Comparison of ENCODE assay signal across 7 mouse cellular contexts in genomic region chr16:17147391-17147929, GRCm38 (mm10). TPM values are rescaled to one million over a fixed set of nuclear protein-coding genes. Genes with fewer than 3 reads are reported as not detected.
DNase-seq lines count a peak whose midpoint lies in the region; ATAC-seq and TF ChIP-seq lines count a peak whose summit lies in the region.

No protein-coding gene starts in this region.

- peaks cover 6% of the 10 kb centered on the region for H3K4me1 ChIP-seq in spleen, adult 2 months (ENCODE audit: control insufficient read depth, insufficient read depth, insufficient read length)
- peaks cover 3% of the 10 kb centered on the region; the same call in 1 of the 2 replicates for H3K4me1 ChIP-seq in brown adipose tissue, adult 24 weeks (ENCODE audit: control insufficient read depth, insufficient read depth, insufficient read length, low read length)
- H3K4me1 ChIP-seq in heart, embryonic 16.5 days (ENCODE audit: control insufficient read depth, insufficient read depth, low read length): peaks cover 10% of the 10 kb centered on the region; the same call in 1 of the 2 replicates
- peaks cover 27% of the 10 kb centered on the region for H3K4me1 ChIP-seq in midbrain, embryonic 10.5 days
- peaks cover 12% of the 10 kb centered on the region for H3K4me1 ChIP-seq in stomach, embryonic 15.5 days

- peak overlapping the region; percentile 83 for H3K4me3 ChIP-seq in spleen, adult 2 months (ENCODE audit: extremely low read depth, insufficient read depth, insufficient read length)
- H3K4me3 ChIP-seq in brown adipose tissue, adult 24 weeks (ENCODE audit: insufficient read depth, low read depth, low read length): peak overlapping the region; percentile 59
- H3K4me3 ChIP-seq in heart, embryonic 16.5 days (ENCODE audit: low read length): peak overlapping the region; percentile 60
- peak overlapping the region; percentile 69 for H3K4me3 ChIP-seq in midbrain, embryonic 10.5 days
- peak overlapping the region; percentile 63 for H3K4me3 ChIP-seq in stomach, embryonic 15.5 days (replicated peaks)

- H3K27ac ChIP-seq in spleen, adult 2 months (ENCODE audit: insufficient read depth, low read length): no peak overlapping the region
- H3K27ac ChIP-seq in brown adipose tissue, adult 24 weeks (replicated peaks; ENCODE audit: low read depth, low read length): no peak overlapping the region
- H3K27ac ChIP-seq in heart, embryonic 16.5 days (ENCODE audit: low read length): no peak overlapping the region
- H3K27ac ChIP-seq in midbrain, embryonic 10.5 days (replicated peaks): peak overlapping the region; percentile 72; the same call in 1 of the 2 replicates
- H3K27ac ChIP-seq in stomach, embryonic 15.5 days: peak overlapping the region; percentile 35; the same call in 1 of the 2 replicates

- intact Hi-C loops in left cerebral cortex, postnatal 25 days (cut with DNase I): no loop called here

- peak; percentile 14; the same call in 1 of the 2 replicates for ATAC-seq in heart, embryonic 16.5 days (replicated peaks; ENCODE audit: extremely low read depth, insufficient read depth, low FRiP score)
- peak; percentile 23; the same call in 1 of the 2 replicates for ATAC-seq in stomach, embryonic 15.5 days (ENCODE audit: insufficient read depth, low FRiP score, low read depth)

- H3K9ac ChIP-seq in heart, embryonic 16.5 days (ENCODE audit: low read length): peak overlapping the region; percentile 52
- H3K9ac ChIP-seq in stomach, embryonic 15.5 days: peak overlapping the region; percentile 48

- no peak for TF ChIP-seq POLR2A in spleen, adult 2 months (IDR thresholded peaks at IDR 0.05; ENCODE audit: low read depth, low read length)

- DNase-seq in spleen, adult 2 months (ENCODE audit: low read depth in 1 of 2, low spot score in 2 of 2): no peak
- DNase-seq in spleen, adult 12 weeks (ENCODE audit: low spot score): no peak
- peak; percentile 43 to 50 for DNase-seq in left cerebral cortex, postnatal 25 days (ENCODE audit: low spot score in 2 of 2)
- DNase-seq in midbrain, embryonic 10.5 days (ENCODE audit: low spot score): peak; percentile 33

- H3K36me3 ChIP-seq in spleen, adult 2 months (ENCODE audit: control insufficient read depth, insufficient read depth, low read length): peaks cover 2% of the 10 kb centered on the region
- H3K36me3 ChIP-seq in heart, embryonic 16.5 days (ENCODE audit: control insufficient read depth, insufficient read depth): peaks cover under 1% of the 10 kb centered on the region; the same call in 1 of the 2 replicates
- peaks cover 14% of the 10 kb centered on the region for H3K36me3 ChIP-seq in midbrain, embryonic 10.5 days
- peaks cover 16% of the 10 kb centered on the region for H3K36me3 ChIP-seq in stomach, embryonic 15.5 days

- no peaks in the 10 kb centered on the region for H3K9me3 ChIP-seq in heart, embryonic 16.5 days (replicated peaks; ENCODE audit: control insufficient read depth, low read length)
- H3K9me3 ChIP-seq in midbrain, embryonic 10.5 days (replicated peaks): no peaks in the 10 kb centered on the region
- H3K9me3 ChIP-seq in stomach, embryonic 15.5 days: no peaks in the 10 kb centered on the region

- no peaks in the 10 kb centered on the region for H3K27me3 ChIP-seq in spleen, adult 2 months (ENCODE audit: control insufficient read depth, insufficient read depth, low read length)
- H3K27me3 ChIP-seq in heart, embryonic 16.5 days (ENCODE audit: control insufficient read depth, insufficient read depth, low read length): no peaks in the 10 kb centered on the region
- peaks cover 24% of the 10 kb centered on the region for H3K27me3 ChIP-seq in midbrain, embryonic 10.5 days (ENCODE audit: low read depth, poor library complexity, severe bottlenecking)
- H3K27me3 ChIP-seq in stomach, embryonic 15.5 days (replicated peaks): no peaks in the 10 kb centered on the region

- H3K4me2 ChIP-seq in heart, embryonic 16.5 days (ENCODE audit: low read depth, low read length): peak overlapping the region; percentile 99
- H3K4me2 ChIP-seq in stomach, embryonic 15.5 days: peak overlapping the region; percentile 100

- 6% methylated on average over 41 of the region's 41 CpGs for WGBS in spleen, adult 2 months
- WGBS in heart, embryonic 16.5 days: 1% methylated on average over 41 of the region's 41 CpGs
- under 1% methylated on average over 41 of the region's 41 CpGs for WGBS in midbrain, embryonic 10.5 days
- whole genome bisulfite sequencing in stomach, embryonic 15.5 days: 1% methylated on average over 41 of the region's 41 CpGs

- TF ChIP-seq CTCF in spleen, adult 2 months (IDR thresholded peaks at IDR 0.05; ENCODE audit: extremely low read depth, insufficient read depth, insufficient read length, insufficient replicate concordance): no peak

RNA-seq across cellular contexts. Expression of gene Ccdc116, which starts 0.4 kb away (rescaled TPM):
- 1.5 and 2.1 TPM in 2 replicates for polyA plus RNA-seq in spleen, adult 2 months (2012; rRNA removed)
- polyA plus RNA-seq in brown adipose tissue, adult 24 weeks (2012; ENCODE audit: insufficient read depth, insufficient read length, missing spikeins): not detected in 2 replicates
- polyA plus RNA-seq in heart, embryonic 16.5 days (2015; fragmentation: Nextera tagmentation; extraction: Ambion mirVana): 0.22 and 0.76 TPM in 2 replicates
- 1 to 10 TPM; 1.9 to 2.3 TPM for total RNA-seq in left cerebral cortex, postnatal 25 days (2021)
- polyA plus RNA-seq in midbrain, embryonic 10.5 days (2016; fragmentation: Nextera tagmentation; extraction: Ambion mirVana): 0.39 and 0.57 TPM in 2 replicates
- polyA plus RNA-seq in stomach, embryonic 15.5 days (2015; fragmentation: Nextera tagmentation; extraction: Ambion mirVana): 1.5 and 1.9 TPM in 2 replicates

RNA-seq across cellular contexts. Expression of gene Ydjc, which starts 3.0 kb away (rescaled TPM):
- 13.1 and 19.9 TPM in 2 replicates for polyA plus RNA-seq in spleen, adult 2 months (2012; rRNA removed)
- polyA plus RNA-seq in brown adipose tissue, adult 24 weeks (2012; ENCODE audit: insufficient read depth, insufficient read length, missing spikeins): not detected in 2 replicates
- 4.1 and 6.5 TPM in 2 replicates for polyA plus RNA-seq in heart, embryonic 16.5 days (2015; fragmentation: Nextera tagmentation; extraction: Ambion mirVana)
- total RNA-seq in left cerebral cortex, postnatal 25 days (2021): 10 to 100 TPM; 30.6 to 31.5 TPM
- 5.4 and 6.8 TPM in 2 replicates for polyA plus RNA-seq in midbrain, embryonic 10.5 days (2016; fragmentation: Nextera tagmentation; extraction: Ambion mirVana)
- polyA plus RNA-seq in stomach, embryonic 15.5 days (2015; fragmentation: Nextera tagmentation; extraction: Ambion mirVana): 20.2 and 22.4 TPM in 2 replicates

RNA-seq across cellular contexts. Expression of gene Sdf2l1, which starts 15.3 kb away (rescaled TPM):
- 71.8 and 79.3 TPM in 2 replicates for polyA plus RNA-seq in spleen, adult 2 months (2012; rRNA removed)
- 4.7 and 4.8 TPM in 2 replicates for polyA plus RNA-seq in brown adipose tissue, adult 24 weeks (2012; ENCODE audit: insufficient read depth, insufficient read length, missing spikeins)
- 54.5 and 61.9 TPM in 2 replicates for polyA plus RNA-seq in heart, embryonic 16.5 days (2015; fragmentation: Nextera tagmentation; extraction: Ambion mirVana)
- 10 to 100 TPM; 34.0 to 34.2 TPM for total RNA-seq in left cerebral cortex, postnatal 25 days (2021)
- polyA plus RNA-seq in midbrain, embryonic 10.5 days (2016; fragmentation: Nextera tagmentation; extraction: Ambion mirVana): 101 and 136 TPM in 2 replicates
- 156 and 180 TPM in 2 replicates for polyA plus RNA-seq in stomach, embryonic 15.5 days (2015; fragmentation: Nextera tagmentation; extraction: Ambion mirVana)

RNA-seq across cellular contexts. Expression of gene 2610318N02Rik, which starts 22.5 kb away (rescaled TPM):
- polyA plus RNA-seq in spleen, adult 2 months (2012; rRNA removed): 6.2 and 7.1 TPM in 2 replicates
- not detected in 2 replicates for polyA plus RNA-seq in brown adipose tissue, adult 24 weeks (2012; ENCODE audit: insufficient read depth, insufficient read length, missing spikeins)
- 16.6 and 19.6 TPM in 2 replicates for polyA plus RNA-seq in heart, embryonic 16.5 days (2015; fragmentation: Nextera tagmentation; extraction: Ambion mirVana)
- 1 to 10 TPM; 1.6 to 1.9 TPM for total RNA-seq in left cerebral cortex, postnatal 25 days (2021)
- 153 and 184 TPM in 2 replicates for polyA plus RNA-seq in midbrain, embryonic 10.5 days (2016; fragmentation: Nextera tagmentation; extraction: Ambion mirVana)
- 23.5 and 34.5 TPM in 2 replicates for polyA plus RNA-seq in stomach, embryonic 15.5 days (2015; fragmentation: Nextera tagmentation; extraction: Ambion mirVana)

RNA-seq across cellular contexts. Expression of gene Ppil2, which starts 36.4 kb away (rescaled TPM):
- 79.8 and 84.6 TPM in 2 replicates for polyA plus RNA-seq in spleen, adult 2 months (2012; rRNA removed)
- 48.5 and 51.7 TPM in 2 replicates for polyA plus RNA-seq in brown adipose tissue, adult 24 weeks (2012; ENCODE audit: insufficient read depth, insufficient read length, missing spikeins)
- 102 and 111 TPM in 2 replicates for polyA plus RNA-seq in heart, embryonic 16.5 days (2015; fragmentation: Nextera tagmentation; extraction: Ambion mirVana)
- total RNA-seq in left cerebral cortex, postnatal 25 days (2021): 10 to 100 TPM; 72.7 to 84.5 TPM
- 149 and 170 TPM in 2 replicates for polyA plus RNA-seq in midbrain, embryonic 10.5 days (2016; fragmentation: Nextera tagmentation; extraction: Ambion mirVana)
- 118 and 131 TPM in 2 replicates for polyA plus RNA-seq in stomach, embryonic 15.5 days (2015; fragmentation: Nextera tagmentation; extraction: Ambion mirVana)

Comparison
In these comparisons a context has a peak if more than half of its experiments do, and no peak if none do; other contexts are left out.
1. DNase-seq: peak in left cerebral cortex, postnatal 25 days (2 of 2) and midbrain, embryonic 10.5 days (single experiment); none in spleen, adult 2 months (0 of 2) and spleen, adult 12 weeks (single experiment).
2. H3K27ac ChIP-seq: peak in midbrain, embryonic 10.5 days (single experiment) and stomach, embryonic 15.5 days (single experiment); none in spleen, adult 2 months (single experiment), brown adipose tissue, adult 24 weeks (single experiment) and heart, embryonic 16.5 days (single experiment).
3. Peak in every context shown above with its lines, with median percentiles within 50 percentile points of each other: H3K4me3 ChIP-seq.